Mouse (Mus musculus): Measurements from ENCODE around the gene Crabp1.

- TF ChIP-seq POLR2AphosphoS5 (IDR thresholded peaks at IDR 0.05; ENCODE audit: insufficient replicate concordance, low read depth, low read length) = no peak
- TF ChIP-seq CTCF (IDR thresholded peaks at IDR 0.05; ENCODE audit: low read depth, low read length) = no peak
- TF ChIP-seq GATA1 (IDR thresholded peaks at IDR 0.05; ENCODE audit: borderline replicate concordance, low read length) = no peak
- TF ChIP-seq TAL1 (conservative IDR thresholded peaks at IDR 0.05; ENCODE audit: low read depth, low read length) = no peak
- no peak for TF ChIP-seq GATA2 (IDR thresholded peaks at IDR 0.05; ENCODE audit: borderline replicate concordance, low read depth, low read length)
These were observed 23.2 kb downstream of the Crabp1 start for GRCm38 (mm10) chr9:54787760-54788159.

Measured in G1E (cell line).